Mouse (Mus musculus): ENCODE measurements at regions not wholly inside any gene's neighbourhood (a gene's known extent, or its start where the extent isn't known, plus 50 kb on each side); places are given as distances from the start of the nearest gene placed in this dataset.

DNA sequence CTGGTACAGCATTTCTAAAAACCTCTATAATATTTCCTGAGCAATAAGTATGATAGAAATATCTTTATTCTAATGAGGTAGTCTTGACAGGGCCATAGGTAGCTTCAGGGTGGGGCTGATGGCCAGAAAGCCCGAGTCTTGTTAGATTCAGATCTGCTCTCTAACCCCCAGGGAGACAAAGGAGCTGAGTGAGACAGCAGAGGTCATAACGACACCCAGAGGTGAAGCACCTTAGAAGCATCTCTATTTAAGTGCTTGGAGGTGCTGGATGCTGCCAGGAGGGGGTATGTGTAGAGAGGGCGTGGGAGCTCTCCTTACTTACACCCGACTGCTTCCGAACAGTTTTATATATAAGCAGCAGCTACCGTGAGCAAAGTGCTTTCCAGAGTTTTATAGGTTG lies 128.9 kb upstream of the Rap1b start:
- in situ Hi-C loops (cut with MboI; ENCODE audit: low pct_ligation_motif_present, low pct_unique_long_range_greater_than_20kb, low sequenced_read_pairs), result no loop called here
- Histone ChIP-seq H3K4me2 (ENCODE audit: insufficient read depth, low read depth, poor library complexity, severe bottlenecking) (no peak overlapping the region; the same call in 1 of the 2 replicates), H3K79me2 (replicated peaks; ENCODE audit: control insufficient read depth, extremely low read depth, insufficient read depth, poor library complexity, severe bottlenecking) (no peaks in the 10 kb centered on the region), H3K9me3 (replicated peaks; ENCODE audit: low read length) (no peaks in the 10 kb centered on the region), H3K4me3 (replicated peaks in 1 of 3; ENCODE audit: low read depth in 2 of 3, low read length in 2 of 3, poor library complexity in 1 of 3) (no peak overlapping the region), H3K36me3 (replicated peaks in 1 of 2; ENCODE audit: control insufficient read depth in 1 of 2, insufficient read depth in 1 of 2, low read length in 1 of 2) (no peaks in the 10 kb centered on the region), H3K27ac (ENCODE audit: insufficient read depth, low read depth) (no peak overlapping the region), H3K27me3 (replicated peaks) (no peaks in the 10 kb centered on the region), H3K4me1 (ENCODE audit: control insufficient read depth in 1 of 2, insufficient read depth in 2 of 2) (peaks cover 5 to 23% of the 10 kb centered on the region in 2 experiments; a peak in 3 of 4 replicates), H3K9ac (ENCODE audit: insufficient read depth, low read depth) (no peak overlapping the region)
- TF ChIP-seq SIN3A (IDR thresholded peaks at IDR 0.05; ENCODE audit: low read length), result no peak
- TF ChIP-seq NELFE (IDR thresholded peaks at IDR 0.05; ENCODE audit: low read depth, low read length), result no peak
- TF ChIP-seq GABPA (IDR thresholded peaks at IDR 0.05; ENCODE audit: insufficient replicate concordance, low read depth, low read length), result no peak
- TF ChIP-seq RAD21 (IDR thresholded peaks at IDR 0.05; ENCODE audit: low read depth, low read length), result peak; percentile 68
- no peak for TF ChIP-seq KAT2A (IDR thresholded peaks at IDR 0.05; ENCODE audit: insufficient replicate concordance, low read length)
- TF ChIP-seq ZMIZ1 (IDR thresholded peaks at IDR 0.05; ENCODE audit: low read depth, low read length), result no peak
- TF ChIP-seq CHD2 (IDR thresholded peaks at IDR 0.05; ENCODE audit: low read length), result no peak
- no peak for TF ChIP-seq ELF1 (IDR thresholded peaks at IDR 0.05; ENCODE audit: low read depth, low read length)
- TF ChIP-seq E2F4 (IDR thresholded peaks at IDR 0.05; ENCODE audit: insufficient replicate concordance, low read depth, low read length), result no peak
- TF ChIP-seq MEF2A (IDR thresholded peaks at IDR 0.05; ENCODE audit: borderline replicate concordance, low read depth, low read length), result no peak
- TF ChIP-seq ETS1 (conservative IDR thresholded peaks at IDR 0.05; ENCODE audit: low read depth, low read length), result no peak
- no peak for TF ChIP-seq MAFK (IDR thresholded peaks at IDR 0.05; ENCODE audit: insufficient replicate concordance, low read length)
- TF ChIP-seq CHD1 (IDR thresholded peaks at IDR 0.05; ENCODE audit: low read depth, low read length), result no peak
- no peak for TF ChIP-seq ZKSCAN1 (IDR thresholded peaks at IDR 0.05; ENCODE audit: borderline replicate concordance, low read depth, low read length)
- no peak for TF ChIP-seq POLR2A (IDR thresholded peaks at IDR 0.05; ENCODE audit: low read depth, low read length)
- TF ChIP-seq ZC3H11A (IDR thresholded peaks at IDR 0.05; ENCODE audit: low read depth, low read length), result peak; percentile 20; the same call in 1 of the 2 replicates
- TF ChIP-seq USF2 (conservative IDR thresholded peaks at IDR 0.05; ENCODE audit: low read depth, low read length), result no peak
- no peak for TF ChIP-seq MAX (IDR thresholded peaks at IDR 0.05; ENCODE audit: low read length)
- no peak for TF ChIP-seq TBP (conservative IDR thresholded peaks at IDR 0.05; ENCODE audit: low read depth, low read length)
- no peak for TF ChIP-seq JUND (conservative IDR thresholded peaks at IDR 0.05; ENCODE audit: low read depth, low read length)
- TF ChIP-seq EP300 (IDR thresholded peaks at IDR 0.05; ENCODE audit: low read length), result no peak
- no peak for TF ChIP-seq USF1 (IDR thresholded peaks at IDR 0.05; ENCODE audit: low read depth, low read length)
- 0 out of 2 replicates have a peak, but pooled peaks have one; percentile 23 for TF ChIP-seq MAZ (IDR thresholded peaks at IDR 0.05; ENCODE audit: low read depth, low read length)
- TF ChIP-seq PAX5 (IDR thresholded peaks at IDR 0.05; ENCODE audit: low read length), result no peak
- TF ChIP-seq BHLHE40 (IDR thresholded peaks at IDR 0.05; ENCODE audit: low read depth, low read length), result no peak
- no peak for TF ChIP-seq NRF1 (IDR thresholded peaks at IDR 0.05; ENCODE audit: low read depth, low read length)
- no peak for TF ChIP-seq ZNF384 (IDR thresholded peaks at IDR 0.05; ENCODE audit: low read depth, low read length)
- no peak for TF ChIP-seq MXI1 (IDR thresholded peaks at IDR 0.05; ENCODE audit: low read depth, low read length)
- TF ChIP-seq UBTF (IDR thresholded peaks at IDR 0.05; ENCODE audit: low read depth, low read length), result no peak
- TF ChIP-seq IRF4 (IDR thresholded peaks at IDR 0.05; ENCODE audit: low read depth, low read length), result no peak
- no peak for TF ChIP-seq JUN (IDR thresholded peaks at IDR 0.05; ENCODE audit: insufficient read depth, low read depth, low read length)
- no peak for TF ChIP-seq POLR2AphosphoS2 (IDR thresholded peaks at IDR 0.05; ENCODE audit: low read depth, low read length)
- peak; percentile 60 for TF ChIP-seq SMC3 (IDR thresholded peaks at IDR 0.05; ENCODE audit: low read depth, low read length)
- TF ChIP-seq RCOR1 (conservative IDR thresholded peaks at IDR 0.05; ENCODE audit: low read depth, low read length), result no peak
- peak in 1 of 2 experiments; percentile 63; a peak in 2 of 4 replicates for TF ChIP-seq CTCF (conservative IDR thresholded peaks at IDR 0.05 in 1 of 2, IDR thresholded peaks at IDR 0.05 in 1 of 2; ENCODE audit: low read depth in 2 of 2, low read length in 2 of 2)
- TF ChIP-seq TCF12 (IDR thresholded peaks at IDR 0.05; ENCODE audit: low read depth, low read length), result no peak
- no peak for TF ChIP-seq HCFC1 (IDR thresholded peaks at IDR 0.05; ENCODE audit: low read depth, low read length)
- peak; percentile 62 for DNase-seq (ENCODE audit: extremely low read depth)
- dilution Hi-C loops (cut with MboI; ENCODE audit: extremely low pct_ligation_motif_present, extremely low pct_unique_long_range_greater_than_20kb, low sequenced_read_pairs), result no loop called here

Data from CH12.LX (cell line).